Mouse (Mus musculus): ENCODE measurements around the gene Pde12. TPM values are rescaled to one million over a fixed set of nuclear protein-coding genes. Genes with fewer than 3 reads are reported as not detected.
A peak's percentile ranks its signal among the peaks of the same experiment; 100 is the strongest.

Gene Pde12
- polyA plus RNA-seq, 1 experiment from 2014 or later = 8.1 TPM

DNA sequence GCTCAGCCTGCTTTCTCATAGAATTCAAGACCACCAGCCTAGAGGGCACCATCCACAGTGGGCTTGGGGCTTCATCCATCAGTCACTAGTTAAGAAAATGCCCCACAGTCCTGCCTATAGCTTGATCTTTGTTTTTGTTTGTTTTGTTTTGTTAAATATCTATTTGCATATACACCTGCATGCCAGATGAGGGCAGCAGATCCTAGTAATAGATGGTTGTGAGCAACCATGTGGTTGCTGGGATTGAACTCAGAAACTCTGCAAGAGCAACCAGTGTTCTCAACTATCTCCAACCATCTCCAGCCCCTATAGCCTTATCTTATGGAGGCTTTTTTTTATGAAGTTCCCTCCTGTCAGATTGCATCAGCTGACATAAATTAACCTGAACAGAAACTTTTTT is 17.8 kb downstream of the Pde12 start:
- H3K27ac ChIP-seq (ENCODE audit: low read length) = no peak overlapping the region
- no peaks in the 10 kb centered on the region for H3K27me3 ChIP-seq (ENCODE audit: control insufficient read depth, insufficient read depth, low read length)
- H3K36me3 ChIP-seq (ENCODE audit: control insufficient read depth, insufficient read depth) = peaks cover 32% of the 10 kb centered on the region
- H3K4me2 ChIP-seq (ENCODE audit: low read depth, low read length) = no peak overlapping the region
- H3K4me3 ChIP-seq (ENCODE audit: low read length) = no peak overlapping the region
- H3K4me1 ChIP-seq (ENCODE audit: control insufficient read depth, insufficient read depth, low read length) = peaks cover 6% of the 10 kb centered on the region; the same call in 1 of the 2 replicates
- no peak for ATAC-seq (replicated peaks; ENCODE audit: extremely low read depth, insufficient read depth, low FRiP score)
- H3K9ac ChIP-seq (ENCODE audit: low read length) = no peak overlapping the region
- H3K9me3 ChIP-seq (replicated peaks; ENCODE audit: control insufficient read depth, low read length) = no peaks in the 10 kb centered on the region

DNA sequence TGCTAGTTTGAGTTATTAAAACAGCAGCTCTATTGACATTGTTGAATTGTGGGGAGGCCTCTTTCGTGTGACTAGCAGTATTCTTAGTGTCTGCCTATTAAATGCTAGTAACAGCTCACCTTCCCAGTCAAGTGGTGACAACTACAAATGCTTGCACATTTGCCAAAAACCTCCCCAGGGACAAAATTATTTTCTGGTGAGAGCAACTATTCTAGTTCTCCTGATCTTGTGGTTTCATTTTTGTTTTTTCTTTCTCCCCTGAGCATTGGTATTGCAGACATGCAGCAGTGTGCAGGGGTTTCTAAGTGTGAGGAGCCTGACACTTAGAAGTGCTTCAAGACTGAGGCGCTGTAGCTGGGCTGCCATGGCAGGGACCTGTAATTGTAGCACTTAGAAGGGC is 21.9 kb downstream of the Pde12 start:
- H3K9ac ChIP-seq (ENCODE audit: low read length) = no peak overlapping the region
- WGBS = 51% methylated on average over 2 of the region's 2 CpGs
- no peak for ATAC-seq (replicated peaks; ENCODE audit: extremely low read depth, insufficient read depth, low FRiP score)
- H3K9me3 ChIP-seq (replicated peaks; ENCODE audit: control insufficient read depth, low read length) = no peaks in the 10 kb centered on the region
- peaks cover 8% of the 10 kb centered on the region for H3K36me3 ChIP-seq (ENCODE audit: control insufficient read depth, insufficient read depth)
- no peak overlapping the region for H3K4me3 ChIP-seq (ENCODE audit: low read length)
- H3K4me1 ChIP-seq (ENCODE audit: control insufficient read depth, insufficient read depth, low read length) = peaks cover 21% of the 10 kb centered on the region
- no peak overlapping the region for H3K4me2 ChIP-seq (ENCODE audit: low read depth, low read length)
- no peak overlapping the region for H3K27ac ChIP-seq (ENCODE audit: low read length)
- no peaks in the 10 kb centered on the region for H3K27me3 ChIP-seq (ENCODE audit: control insufficient read depth, insufficient read depth, low read length)

DNA sequence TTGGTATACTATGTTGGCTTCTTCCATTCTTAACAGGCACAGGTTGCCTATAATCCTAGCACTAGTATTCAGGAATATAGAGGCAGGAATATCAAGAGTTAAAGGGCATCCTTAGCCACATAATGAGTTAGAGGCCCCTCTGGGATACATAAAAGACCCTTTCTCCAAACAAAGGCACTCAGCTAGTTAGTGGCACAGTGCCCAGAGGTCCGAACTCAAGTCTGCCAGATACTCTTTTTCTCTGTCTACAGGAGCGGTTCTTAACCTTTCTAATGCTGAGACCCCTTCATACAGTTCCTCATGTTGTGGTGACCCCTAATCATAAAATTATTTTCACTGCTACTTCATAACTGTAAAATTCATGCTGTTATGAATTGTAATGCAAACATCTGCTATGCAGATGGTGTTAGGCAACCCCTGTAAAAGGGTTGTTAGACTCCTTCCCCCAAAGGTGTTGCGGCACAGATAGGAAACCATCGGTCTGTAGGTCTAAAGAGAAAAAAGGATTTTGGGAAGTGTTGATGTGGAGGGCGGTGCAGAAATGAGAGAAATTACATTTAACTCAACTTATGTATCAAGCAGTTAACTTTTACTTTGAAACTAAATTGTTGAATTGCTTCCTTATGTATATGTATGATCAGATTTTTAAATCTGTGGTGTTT is 23.6 kb downstream of the Pde12 start:
- H3K4me1 ChIP-seq (ENCODE audit: control insufficient read depth, insufficient read depth, low read length) = peaks cover 24% of the 10 kb centered on the region
- ATAC-seq (replicated peaks; ENCODE audit: extremely low read depth, insufficient read depth, low FRiP score) = no peak
- WGBS = 51% methylated on average over 5 of the region's 5 CpGs
- no peaks in the 10 kb centered on the region for H3K9me3 ChIP-seq (replicated peaks; ENCODE audit: control insufficient read depth, low read length)
- H3K4me2 ChIP-seq (ENCODE audit: low read depth, low read length) = no peak overlapping the region
- peaks cover 1% of the 10 kb centered on the region for H3K36me3 ChIP-seq (ENCODE audit: control insufficient read depth, insufficient read depth)
- H3K4me3 ChIP-seq (ENCODE audit: low read length) = no peak overlapping the region
- no peak overlapping the region for H3K27ac ChIP-seq (ENCODE audit: low read length)
- H3K27me3 ChIP-seq (ENCODE audit: control insufficient read depth, insufficient read depth, low read length) = no peaks in the 10 kb centered on the region
- H3K9ac ChIP-seq (ENCODE audit: low read length) = no peak overlapping the region; the same call in 1 of the 2 replicates

DNA sequence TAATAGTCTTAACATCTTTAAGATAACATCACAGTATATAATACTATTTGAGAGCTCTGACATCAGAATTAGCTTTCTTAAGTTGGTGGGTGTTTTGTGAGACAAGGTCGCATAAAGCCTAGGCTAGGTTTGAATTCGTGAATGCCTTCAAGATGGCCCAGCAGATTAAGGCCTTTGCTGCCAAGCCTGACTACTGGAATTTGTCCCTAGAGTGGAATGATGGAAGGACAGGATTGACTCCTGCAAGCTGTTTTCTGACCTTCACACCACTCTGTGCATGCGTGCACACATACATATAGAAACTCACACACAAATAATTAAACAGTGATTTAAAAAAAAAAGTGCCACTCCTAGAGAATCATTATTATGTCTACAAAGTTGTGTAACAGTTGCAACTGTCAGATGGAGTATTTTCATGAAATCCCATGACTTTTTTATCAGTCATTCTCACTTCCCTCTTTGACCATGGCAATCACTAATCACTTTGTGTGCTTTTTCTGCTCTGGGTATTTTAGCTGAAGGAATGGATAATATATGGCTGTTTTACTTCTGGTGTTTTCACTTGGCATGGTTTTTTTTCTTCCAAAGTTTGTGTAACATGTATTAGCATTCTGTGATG is 26.6 kb downstream of the Pde12 start:
- Histone ChIP-seq H3K36me3 (ENCODE audit: control insufficient read depth, insufficient read depth) (no peaks in the 10 kb centered on the region), H3K4me2 (ENCODE audit: low read depth, low read length) (no peak overlapping the region), H3K27ac (ENCODE audit: low read length) (no peak overlapping the region), H3K4me1 (ENCODE audit: control insufficient read depth, insufficient read depth, low read length) (peaks cover 32% of the 10 kb centered on the region), H3K4me3 (ENCODE audit: low read length) (no peak overlapping the region), H3K9ac (ENCODE audit: low read length) (no peak overlapping the region), H3K27me3 (ENCODE audit: control insufficient read depth, insufficient read depth, low read length) (no peaks in the 10 kb centered on the region), H3K9me3 (replicated peaks; ENCODE audit: control insufficient read depth, low read length) (no peaks in the 10 kb centered on the region)
- WGBS = 26% methylated on average over 3 of the region's 3 CpGs
- ATAC-seq (replicated peaks; ENCODE audit: extremely low read depth, insufficient read depth, low FRiP score) = no peak

GRCm38 (mm10) chr14:26639961-26640360 is 29.7 kb downstream of the Pde12 start:
- H3K9me3 ChIP-seq (replicated peaks; ENCODE audit: control insufficient read depth, low read length) = no peaks in the 10 kb centered on the region
- peak overlapping the region; percentile 95 for H3K9ac ChIP-seq (ENCODE audit: low read length)
- H3K27me3 ChIP-seq (ENCODE audit: control insufficient read depth, insufficient read depth, low read length) = no peaks in the 10 kb centered on the region
- WGBS = 39% methylated on average over 2 of the region's 2 CpGs
- H3K4me1 ChIP-seq (ENCODE audit: control insufficient read depth, insufficient read depth, low read length) = peaks cover 24% of the 10 kb centered on the region
- no peak for ATAC-seq (replicated peaks; ENCODE audit: extremely low read depth, insufficient read depth, low FRiP score)
- H3K4me3 ChIP-seq (ENCODE audit: low read length) = peak overlapping the region; percentile 68
- H3K27ac ChIP-seq (ENCODE audit: low read length) = no peak overlapping the region
- H3K4me2 ChIP-seq (ENCODE audit: low read depth, low read length) = peak overlapping the region; percentile 75
- no peaks in the 10 kb centered on the region for H3K36me3 ChIP-seq (ENCODE audit: control insufficient read depth, insufficient read depth)

DNA sequence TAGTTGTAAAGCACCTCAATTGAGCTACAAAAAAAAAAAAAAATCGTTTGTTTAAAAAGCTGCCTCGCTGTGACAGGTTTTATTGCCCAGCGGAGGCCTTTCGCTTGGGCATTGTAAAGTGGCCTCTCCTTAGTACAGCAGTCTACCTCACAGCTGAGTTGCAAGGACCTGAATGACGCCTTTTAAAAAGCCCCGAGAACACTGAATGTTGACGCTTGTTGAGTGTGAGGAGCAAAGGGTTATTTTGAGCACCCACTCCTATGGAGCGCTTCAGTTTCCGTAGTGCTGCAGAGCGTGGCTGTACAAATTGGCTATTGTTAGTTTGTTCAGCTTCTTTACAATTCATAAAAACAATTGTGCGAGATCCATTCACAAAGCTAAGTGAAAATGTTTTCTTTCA is 30.4 kb downstream of the Pde12 start:
- no peaks in the 10 kb centered on the region for H3K36me3 ChIP-seq (ENCODE audit: control insufficient read depth, insufficient read depth)
- H3K27me3 ChIP-seq (ENCODE audit: control insufficient read depth, insufficient read depth, low read length) = no peaks in the 10 kb centered on the region
- WGBS = 4% methylated on average over 11 of the region's 11 CpGs
- peak overlapping the region; percentile 95 for H3K9ac ChIP-seq (ENCODE audit: low read length)
- no peak for ATAC-seq (replicated peaks; ENCODE audit: extremely low read depth, insufficient read depth, low FRiP score)
- H3K9me3 ChIP-seq (replicated peaks; ENCODE audit: control insufficient read depth, low read length) = no peaks in the 10 kb centered on the region
- H3K4me2 ChIP-seq (ENCODE audit: low read depth, low read length) = peak overlapping the region; percentile 75
- H3K4me1 ChIP-seq (ENCODE audit: control insufficient read depth, insufficient read depth, low read length) = peaks cover 24% of the 10 kb centered on the region
- peak overlapping the region; percentile 96 for H3K27ac ChIP-seq (ENCODE audit: low read length)
- H3K4me3 ChIP-seq (ENCODE audit: low read length) = peak overlapping the region; percentile 68

- ATAC-seq (replicated peaks; ENCODE audit: extremely low read depth, insufficient read depth, low FRiP score) = peak; percentile 14; the same call in 1 of the 2 replicates
These were observed 31.0 kb downstream of the Pde12 start for GRCm38 (mm10) chr14:26638708-26639084.

DNA sequence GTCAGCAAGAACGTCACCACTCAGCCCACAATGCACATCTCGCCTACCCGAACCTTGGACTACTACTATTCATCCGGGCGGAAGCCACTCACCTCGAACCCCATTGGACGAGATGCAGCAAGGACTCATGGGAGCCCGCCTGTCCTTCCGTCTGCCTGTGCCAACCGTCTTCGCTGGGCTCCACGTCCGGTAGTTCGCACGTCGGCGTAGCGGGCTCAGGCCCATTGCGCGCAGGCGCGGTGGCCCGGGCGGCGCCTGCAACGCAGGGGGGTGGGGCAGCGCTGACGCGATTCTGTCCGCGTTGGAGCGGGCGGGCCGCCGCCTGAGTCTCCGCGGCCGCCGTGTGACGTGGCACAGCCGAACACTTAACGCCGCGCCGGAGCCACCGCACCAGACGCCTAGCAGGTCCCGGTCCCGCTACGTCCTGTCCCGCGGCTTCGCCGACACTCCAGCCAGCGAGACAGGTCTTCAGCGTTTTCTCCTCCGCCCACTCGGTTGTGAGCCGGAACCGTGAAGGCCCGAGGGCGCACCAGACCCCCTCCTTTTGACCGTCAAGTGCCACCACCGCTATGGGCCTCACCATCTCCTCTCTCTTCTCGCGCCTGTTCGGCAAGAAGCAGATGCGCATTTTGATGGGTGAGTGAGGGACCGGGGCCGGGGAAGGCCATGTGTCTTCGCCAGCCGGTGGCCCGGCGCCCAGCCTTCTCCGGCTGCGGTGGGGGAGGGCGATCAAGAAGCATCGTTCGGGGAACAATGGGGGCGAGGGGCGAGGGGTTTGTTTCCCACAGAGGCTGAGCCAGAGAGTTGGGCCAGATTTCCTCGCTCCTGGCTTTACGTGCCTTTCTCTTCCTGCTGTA is 31.6 kb downstream of the Pde12 start, which contains the start of gene Arf4:
Gene Arf4, plus strand, starts transcription at position 224 of the 857 bp plus-strand sequence.
- peak within 1 kb of the TSS; percentile 96 for H3K27ac ChIP-seq (ENCODE audit: low read length)
- peak within 1 kb of the TSS; percentile 95 for H3K9ac ChIP-seq (ENCODE audit: low read length)
- H3K4me2 ChIP-seq (ENCODE audit: low read depth, low read length) = peak within 1 kb of the TSS; percentile 75
- peak within 1 kb of the TSS; percentile 68 for H3K4me3 ChIP-seq (ENCODE audit: low read length)
- WGBS = under 1% methylated on average over 83 of the region's 83 CpGs
- peaks cover 20% of the 10 kb centered on the region for H3K4me1 ChIP-seq (ENCODE audit: control insufficient read depth, insufficient read depth, low read length)
- ATAC-seq (replicated peaks; ENCODE audit: extremely low read depth, insufficient read depth, low FRiP score) = peak; percentile 99
- no peaks in the 10 kb centered on the region for H3K36me3 ChIP-seq (ENCODE audit: control insufficient read depth, insufficient read depth)
- H3K27me3 ChIP-seq (ENCODE audit: control insufficient read depth, insufficient read depth, low read length) = no peaks in the 10 kb centered on the region
- no peaks in the 10 kb centered on the region for H3K9me3 ChIP-seq (replicated peaks; ENCODE audit: control insufficient read depth, low read length)

More at GRCm38 (mm10) chr14:26638708-26639084, 31.0 kb downstream of the Pde12 start:
- Histone ChIP-seq H3K27me3 (ENCODE audit: control insufficient read depth, insufficient read depth, low read length) (no peaks in the 10 kb centered on the region), H3K4me2 (ENCODE audit: low read depth, low read length) (peak overlapping the region; percentile 75), H3K4me1 (ENCODE audit: control insufficient read depth, insufficient read depth, low read length) (peaks cover 24% of the 10 kb centered on the region), H3K27ac (ENCODE audit: low read length) (peak overlapping the region; percentile 96), H3K36me3 (ENCODE audit: control insufficient read depth, insufficient read depth) (no peaks in the 10 kb centered on the region), H3K4me3 (ENCODE audit: low read length) (peak overlapping the region; percentile 68), H3K9me3 (replicated peaks; ENCODE audit: control insufficient read depth, low read length) (no peaks in the 10 kb centered on the region), H3K9ac (ENCODE audit: low read length) (peak overlapping the region; percentile 95)
- WGBS = under 1% methylated on average over 14 of the region's 16 CpGs

Data from heart, embryonic 16.5 days (tissue).